In genomic region chr4:5583989-5584677, GRCm38 (mm10) we compare ENCODE assay signal across 8 mouse cellular contexts.
DNase-seq lines count a peak whose midpoint lies in the region; ATAC-seq and TF ChIP-seq lines count a peak whose summit lies in the region.

No protein-coding gene starts in this region.

- H3K27me3 ChIP-seq in intestine, embryonic 15.5 days (replicated peaks), result no peaks in the 10 kb centered on the region
- H3K27me3 ChIP-seq in intestine, postnatal 0 days (replicated peaks; ENCODE audit: control insufficient read depth, insufficient read depth, low read length), result no peaks in the 10 kb centered on the region
- no peaks in the 10 kb centered on the region for H3K27me3 ChIP-seq in embryonic facial prominence, embryonic 13.5 days
- no peaks in the 10 kb centered on the region for H3K27me3 ChIP-seq in heart, postnatal 0 days (ENCODE audit: control insufficient read depth, insufficient read depth, low read length)
- no peaks in the 10 kb centered on the region for H3K27me3 ChIP-seq in lung, embryonic 16.5 days (ENCODE audit: control insufficient read depth, insufficient read depth, low read depth, low read length)
- no peaks in the 10 kb centered on the region for H3K27me3 ChIP-seq in midbrain, embryonic 16.5 days (ENCODE audit: control insufficient read depth, insufficient read depth, low read depth, low read length)

- H3K27ac ChIP-seq in intestine, embryonic 15.5 days, result no peak overlapping the region
- H3K27ac ChIP-seq in intestine, postnatal 0 days (ENCODE audit: low read depth, low read length), result no peak overlapping the region
- 0 out of 2 replicates have a peak overlapping the region, but pooled peaks have one; percentile 36 for H3K27ac ChIP-seq in embryonic facial prominence, embryonic 13.5 days
- no peak overlapping the region for H3K27ac ChIP-seq in heart, postnatal 0 days (ENCODE audit: low read depth)
- no peak overlapping the region for H3K27ac ChIP-seq in lung, embryonic 16.5 days (ENCODE audit: low read length)
- H3K27ac ChIP-seq in midbrain, embryonic 16.5 days (ENCODE audit: low read length), result no peak overlapping the region

- H3K4me3 ChIP-seq in intestine, embryonic 15.5 days (replicated peaks), result no peak overlapping the region
- H3K4me3 ChIP-seq in intestine, postnatal 0 days (ENCODE audit: low read depth, low read length), result no peak overlapping the region
- H3K4me3 ChIP-seq in embryonic facial prominence, embryonic 13.5 days, result no peak overlapping the region
- H3K4me3 ChIP-seq in heart, postnatal 0 days (ENCODE audit: low read depth, low read length), result no peak overlapping the region
- H3K4me3 ChIP-seq in lung, embryonic 16.5 days (ENCODE audit: low read length), result no peak overlapping the region
- H3K4me3 ChIP-seq in midbrain, embryonic 16.5 days (ENCODE audit: low read depth, low read length), result no peak overlapping the region

- DNase-seq in heart, postnatal 0 days (ENCODE audit: low spot score), result no peak
- no peak for DNase-seq in cerebellum, adult 8-10 months
- no peak for DNase-seq in right cerebral cortex, adult 18-20 months

- no peaks in the 10 kb centered on the region for H3K9me3 ChIP-seq in intestine, embryonic 15.5 days
- no peaks in the 10 kb centered on the region for H3K9me3 ChIP-seq in intestine, postnatal 0 days (ENCODE audit: control insufficient read depth)
- H3K9me3 ChIP-seq in embryonic facial prominence, embryonic 13.5 days, result no peaks in the 10 kb centered on the region
- no peaks in the 10 kb centered on the region for H3K9me3 ChIP-seq in heart, postnatal 0 days (replicated peaks; ENCODE audit: control insufficient read depth, low read length)
- H3K9me3 ChIP-seq in lung, embryonic 16.5 days (ENCODE audit: control insufficient read depth, low read length), result no peaks in the 10 kb centered on the region
- H3K9me3 ChIP-seq in midbrain, embryonic 16.5 days (replicated peaks; ENCODE audit: control insufficient read depth, low read length, poor library complexity, severe bottlenecking), result no peaks in the 10 kb centered on the region

- no peak overlapping the region for H3K4me2 ChIP-seq in intestine, embryonic 15.5 days (replicated peaks)
- no peak overlapping the region for H3K4me2 ChIP-seq in intestine, postnatal 0 days (replicated peaks; ENCODE audit: low read depth)
- H3K4me2 ChIP-seq in embryonic facial prominence, embryonic 13.5 days, result no peak overlapping the region
- no peak overlapping the region for H3K4me2 ChIP-seq in heart, postnatal 0 days (ENCODE audit: low read depth, low read length)
- no peak overlapping the region for H3K4me2 ChIP-seq in lung, embryonic 16.5 days (ENCODE audit: low read depth, low read length)
- no peak overlapping the region for H3K4me2 ChIP-seq in midbrain, embryonic 16.5 days (ENCODE audit: low read length)

- H3K9ac ChIP-seq in intestine, embryonic 15.5 days, result no peak overlapping the region
- no peak overlapping the region for H3K9ac ChIP-seq in intestine, postnatal 0 days (ENCODE audit: low read depth, low read length)
- H3K9ac ChIP-seq in embryonic facial prominence, embryonic 13.5 days, result no peak overlapping the region
- H3K9ac ChIP-seq in heart, postnatal 0 days (replicated peaks; ENCODE audit: low read depth, low read length), result no peak overlapping the region
- H3K9ac ChIP-seq in lung, embryonic 16.5 days (ENCODE audit: low read length), result no peak overlapping the region
- no peak overlapping the region for H3K9ac ChIP-seq in midbrain, embryonic 16.5 days (ENCODE audit: low read depth, low read length)

- peak; percentile 58 for ATAC-seq in intestine, embryonic 15.5 days
- no peak for ATAC-seq in intestine, postnatal 0 days
- ATAC-seq in embryonic facial prominence, embryonic 13.5 days (ENCODE audit: insufficient number of reproducible peaks, insufficient read depth, low FRiP score, low TSS enrichment, low read depth), result 0 out of 2 replicates have a peak, but pooled peaks have one; percentile 59
- ATAC-seq in heart, postnatal 0 days (ENCODE audit: insufficient read depth, low read depth), result peak; percentile 51; the same call in 1 of the 2 replicates
- ATAC-seq in lung, embryonic 16.5 days (ENCODE audit: low read depth), result 0 out of 2 replicates have a peak, but pooled peaks have one; percentile 36
- ATAC-seq in midbrain, embryonic 16.5 days, result no peak

- no peaks in the 10 kb centered on the region; the same call in 1 of the 2 replicates for H3K4me1 ChIP-seq in intestine, embryonic 15.5 days (replicated peaks)
- no peaks in the 10 kb centered on the region for H3K4me1 ChIP-seq in intestine, postnatal 0 days (replicated peaks; ENCODE audit: control insufficient read depth, insufficient read depth, low read length)
- 0 out of 2 replicates have a peak, but pooled peaks cover 12% of the 10 kb centered on the region for H3K4me1 ChIP-seq in embryonic facial prominence, embryonic 13.5 days
- H3K4me1 ChIP-seq in heart, postnatal 0 days (ENCODE audit: control insufficient read depth, insufficient read depth), result no peaks in the 10 kb centered on the region
- no peaks in the 10 kb centered on the region for H3K4me1 ChIP-seq in lung, embryonic 16.5 days (replicated peaks; ENCODE audit: control insufficient read depth, insufficient read depth, low read length)
- H3K4me1 ChIP-seq in midbrain, embryonic 16.5 days (ENCODE audit: control insufficient read depth, insufficient read depth, low read length), result no peaks in the 10 kb centered on the region

- no peak for TF ChIP-seq CTCF in intestine, postnatal 0 days (IDR thresholded peaks at IDR 0.05; ENCODE audit: low read depth)
- no peak for TF ChIP-seq CTCF in heart, postnatal 0 days (IDR thresholded peaks at IDR 0.05; ENCODE audit: low read depth)

- WGBS in intestine, embryonic 15.5 days, result 52% methylated on average over 6 of the region's 6 CpGs
- WGBS in intestine, postnatal 0 days, result 58% methylated on average over 6 of the region's 6 CpGs
- 59% methylated on average over 6 of the region's 6 CpGs for WGBS in embryonic facial prominence, embryonic 13.5 days
- WGBS in heart, postnatal 0 days, result 36% methylated on average over 6 of the region's 6 CpGs
- WGBS in lung, embryonic 16.5 days, result 48% methylated on average over 6 of the region's 6 CpGs
- WGBS in midbrain, embryonic 16.5 days, result 71% methylated on average over 6 of the region's 6 CpGs

- TF ChIP-seq EP300 in heart, postnatal 0 days (IDR thresholded peaks at IDR 0.05; ENCODE audit: low read depth), result no peak

- H3K36me3 ChIP-seq in intestine, embryonic 15.5 days, result no peaks in the 10 kb centered on the region
- H3K36me3 ChIP-seq in intestine, postnatal 0 days (ENCODE audit: control insufficient read depth, insufficient read depth), result no peaks in the 10 kb centered on the region
- H3K36me3 ChIP-seq in embryonic facial prominence, embryonic 13.5 days, result no peaks in the 10 kb centered on the region
- no peaks in the 10 kb centered on the region for H3K36me3 ChIP-seq in heart, postnatal 0 days (replicated peaks; ENCODE audit: control insufficient read depth, insufficient read depth, low read length)
- no peaks in the 10 kb centered on the region for H3K36me3 ChIP-seq in lung, embryonic 16.5 days (ENCODE audit: control insufficient read depth, insufficient read depth, low read length)
- H3K36me3 ChIP-seq in midbrain, embryonic 16.5 days (ENCODE audit: control insufficient read depth, insufficient read depth, low read length), result no peaks in the 10 kb centered on the region

Comparison
In these comparisons a context has a peak if more than half of its experiments do, and no peak if none do; other contexts are left out.
1. ATAC-seq: peak in intestine, embryonic 15.5 days (single experiment), embryonic facial prominence, embryonic 13.5 days (single experiment), heart, postnatal 0 days (single experiment) and lung, embryonic 16.5 days (single experiment); none in intestine, postnatal 0 days (single experiment) and midbrain, embryonic 16.5 days (single experiment).